Mouse (Mus musculus) forelimb bud, embryonic 11.5 days (tissue): ENCODE measurements at regions not wholly inside any gene's neighbourhood (a gene's known extent, or its start where the extent isn't known, plus 50 kb on each side); places are given as distances from the start of the nearest gene placed in this dataset.
A peak's percentile ranks its signal among the peaks of the same experiment; 100 is the strongest.

Source experiments
- DNase-seq: peaks from one replicate; pipeline ENCODE4 v3.0.0-alpha.2; 2012; ENCODE audit warnings: low read depth, low spot score

DNA sequence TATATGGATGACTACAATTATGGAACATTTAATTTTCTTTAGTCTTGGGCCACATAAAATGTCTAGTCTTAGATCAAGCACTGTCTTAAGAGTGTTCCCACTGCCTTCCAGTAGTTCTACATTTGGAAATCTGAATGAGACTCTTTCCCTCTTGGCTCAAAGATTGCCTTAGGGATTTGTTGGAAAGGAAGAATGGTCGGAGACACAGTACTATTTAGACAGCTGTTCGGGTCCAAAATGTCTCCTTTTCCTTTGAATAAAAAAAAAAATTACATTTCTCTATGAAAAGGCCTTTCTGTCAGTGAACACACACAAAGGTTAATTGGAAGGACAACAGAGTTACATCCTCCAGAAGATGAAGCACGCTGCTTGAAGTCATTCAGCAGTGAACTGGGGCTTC, 1173.8 kb downstream of the Sorcs3 start:
- no peak for DNase-seq

DNA sequence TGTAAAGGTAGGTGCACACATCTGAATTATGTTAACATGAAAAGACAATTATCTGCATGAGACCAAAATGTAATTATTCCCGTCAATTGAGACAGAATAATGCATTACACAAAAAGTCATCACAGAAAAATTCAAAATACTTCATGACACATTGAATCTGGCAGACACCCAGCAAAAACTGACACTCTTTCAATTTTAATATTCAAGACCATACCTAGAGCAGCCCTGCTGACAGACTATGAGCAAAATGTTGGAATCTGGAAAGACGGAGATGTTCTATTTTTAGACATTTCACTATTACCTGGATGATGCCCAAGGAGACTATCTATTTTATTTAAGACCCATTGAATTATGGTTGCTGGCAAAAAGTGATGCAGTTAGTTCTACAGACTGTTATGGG, 1190.4 kb downstream of the Sorcs3 start:
- DNase-seq, result no peak

DNA sequence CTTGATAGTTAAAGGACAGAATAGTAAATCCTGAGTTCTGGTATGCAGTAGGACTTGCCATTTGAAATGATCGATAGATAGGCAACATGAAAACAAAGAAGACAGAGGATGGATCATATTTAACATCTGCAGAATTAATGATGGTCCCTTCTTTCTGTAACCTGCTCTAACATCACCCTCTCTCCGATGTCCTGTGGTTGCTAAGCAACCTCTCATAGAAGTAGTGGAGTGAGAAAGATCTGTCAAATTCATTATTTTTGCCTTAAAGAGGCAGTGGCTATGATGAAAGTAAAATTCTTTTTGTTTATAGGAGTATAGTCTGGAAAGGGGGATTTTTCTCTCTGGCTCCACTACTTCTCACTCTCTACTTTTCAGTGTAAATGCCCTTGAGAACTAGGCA, 1209.5 kb downstream of the Sorcs3 start:
- DNase-seq, result no peak

DNA sequence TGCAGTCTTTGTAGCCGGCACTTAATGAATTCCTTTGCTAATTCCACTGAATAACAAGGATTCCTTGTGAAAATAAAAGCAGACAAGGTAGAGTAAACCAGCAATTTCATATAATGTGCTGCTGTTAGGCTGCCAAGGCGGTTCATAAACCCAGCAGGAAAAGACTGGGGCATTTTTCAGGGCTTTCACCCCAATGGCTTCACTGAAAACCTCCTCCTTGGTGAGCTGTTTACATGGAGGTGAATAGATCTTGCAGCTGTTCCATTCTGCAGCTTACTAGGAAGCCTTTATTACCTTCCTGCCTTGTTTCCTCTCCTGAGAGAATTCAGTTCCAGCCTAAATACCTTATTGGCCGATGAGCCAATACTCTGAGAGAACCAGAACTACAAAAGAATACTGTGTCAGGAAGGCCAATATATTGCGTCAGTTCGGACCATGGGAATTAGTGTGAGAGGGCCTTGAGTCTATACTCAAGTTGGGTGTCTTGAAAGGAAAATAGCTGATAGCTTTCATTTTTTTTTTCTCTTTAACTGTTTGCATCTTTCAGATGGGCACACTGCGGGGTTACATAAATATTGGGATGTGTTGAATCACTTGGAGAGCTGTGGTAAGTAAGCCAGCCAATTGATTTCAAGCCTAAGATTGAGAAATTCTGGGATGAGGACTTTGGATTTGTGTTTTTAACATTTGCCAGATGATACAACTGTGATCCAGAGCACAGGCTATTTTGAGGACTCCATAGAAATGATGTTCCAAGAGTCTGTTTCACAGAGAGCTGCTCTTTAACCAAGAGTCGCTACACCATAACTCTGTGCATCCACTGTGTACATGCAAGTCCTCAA, 1217.5 kb downstream of the Sorcs3 start:
- peak; percentile 5 for DNase-seq
